Mouse (Mus musculus): ENCODE results near the gene 9230102O04Rik.

Gene 9230102O04Rik

GRCm38 (mm10) chr2:9888913-9889650, at the start of gene 9230102O04Rik:
9230102O04Rik (minus strand) TSS chr2:9889540.
- DNase-seq, result no peak

- DNase-seq, result no peak
These were observed 46.6 kb upstream of the 9230102O04Rik start for GRCm38 (mm10) chr2:9935965-9936364.

GRCm38 (mm10) chr2:9926905-9927283, 37.6 kb upstream of the 9230102O04Rik start:
- no peak for DNase-seq

DNA sequence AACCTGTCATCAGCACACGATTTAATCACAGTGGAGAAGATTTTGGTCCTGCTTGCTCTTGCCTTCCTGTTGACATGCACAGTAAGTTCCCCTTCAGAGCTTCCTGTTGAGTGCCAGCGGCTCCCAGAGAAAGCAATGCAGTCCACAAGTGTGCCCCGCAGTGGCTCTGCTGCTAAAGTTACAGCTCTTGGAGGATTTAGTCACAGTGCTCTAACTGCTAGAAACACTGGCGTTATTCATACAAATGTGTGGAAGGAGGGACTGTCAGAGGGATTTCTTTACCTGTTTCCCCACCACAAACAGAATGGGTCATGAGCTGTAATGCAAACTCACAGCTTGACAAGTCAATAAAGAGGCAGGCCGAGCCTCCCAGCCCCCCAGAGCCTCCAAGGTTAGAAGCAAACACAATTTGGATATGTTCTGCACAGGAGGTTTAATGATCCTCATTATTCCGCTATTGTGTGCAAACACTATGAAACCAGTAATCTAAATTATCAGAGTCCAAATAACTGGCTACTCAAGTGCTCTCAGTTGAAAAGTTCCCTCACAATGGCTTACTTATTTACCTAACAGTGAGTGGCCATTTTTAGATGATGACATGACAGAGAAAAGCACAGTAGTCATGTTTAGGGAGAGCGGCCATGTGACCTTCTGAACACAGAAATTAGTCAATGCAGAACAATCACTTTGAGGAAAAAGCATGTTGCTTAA, 37.0 kb upstream of the 9230102O04Rik start:
- no peak for DNase-seq

DNA sequence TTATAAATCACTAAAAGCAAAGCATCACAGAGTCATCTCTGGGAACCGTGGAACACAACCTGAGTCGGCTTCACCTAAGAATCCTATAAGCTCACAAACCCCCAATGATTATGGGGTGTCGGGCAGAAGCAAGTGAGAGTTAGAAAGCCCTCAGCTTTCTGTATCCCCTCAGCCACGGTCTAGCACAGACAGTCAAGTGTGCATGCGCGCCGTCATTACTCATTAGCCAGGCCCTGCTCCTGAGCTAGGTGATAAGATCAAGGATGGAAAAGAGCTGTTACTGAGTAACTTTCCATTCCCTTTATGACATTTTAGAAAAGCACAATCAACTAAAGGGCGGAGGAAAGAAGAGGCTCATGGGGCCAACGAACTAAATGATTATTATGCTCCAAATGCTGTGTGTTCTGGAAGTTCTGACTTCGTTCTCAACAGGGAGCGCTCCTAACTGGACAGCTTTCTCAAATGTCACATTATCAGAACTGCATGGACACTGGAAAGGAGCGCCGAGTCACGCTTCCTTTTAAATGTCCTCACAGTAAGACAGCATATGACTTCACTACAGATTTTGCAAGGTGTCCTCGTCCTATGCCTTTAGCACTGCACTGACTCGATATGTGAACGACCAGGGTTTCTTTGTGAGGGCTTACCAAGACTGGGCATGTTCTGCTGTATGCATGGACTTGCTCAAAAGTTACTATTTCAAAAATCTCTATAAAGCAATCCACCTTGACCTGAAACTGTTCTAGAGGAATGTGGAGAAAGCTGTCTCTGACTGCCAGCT, 29.5 kb upstream of the 9230102O04Rik start:
- DNase-seq, result no peak

GRCm38 (mm10) chr2:9917602-9918001, 28.3 kb upstream of the 9230102O04Rik start:
- DNase-seq, result no peak

DNA sequence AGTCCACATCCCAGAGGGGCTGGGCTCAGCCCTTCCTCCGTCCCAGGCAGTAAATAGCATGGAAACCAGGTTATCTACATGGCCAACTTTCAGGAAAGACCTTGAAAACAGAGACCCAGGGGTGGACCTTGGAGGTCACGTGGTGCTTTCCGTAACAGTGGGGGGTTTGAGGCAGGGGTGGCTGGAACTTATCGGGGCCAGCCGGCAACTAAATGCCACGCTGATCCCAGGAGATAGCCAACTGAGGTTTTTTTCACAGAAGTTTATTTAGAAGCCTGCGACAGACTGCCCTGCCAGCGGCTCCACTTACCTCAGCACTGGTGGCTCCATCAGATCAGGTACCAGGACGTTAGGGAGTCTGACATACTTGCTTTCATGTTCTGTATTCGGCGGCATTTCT, 16.7 kb upstream of the 9230102O04Rik start:
- no peak for DNase-seq

GRCm38 (mm10) chr2:9903854-9904560, 14.7 kb upstream of the 9230102O04Rik start:
- DNase-seq, result no peak

DNA sequence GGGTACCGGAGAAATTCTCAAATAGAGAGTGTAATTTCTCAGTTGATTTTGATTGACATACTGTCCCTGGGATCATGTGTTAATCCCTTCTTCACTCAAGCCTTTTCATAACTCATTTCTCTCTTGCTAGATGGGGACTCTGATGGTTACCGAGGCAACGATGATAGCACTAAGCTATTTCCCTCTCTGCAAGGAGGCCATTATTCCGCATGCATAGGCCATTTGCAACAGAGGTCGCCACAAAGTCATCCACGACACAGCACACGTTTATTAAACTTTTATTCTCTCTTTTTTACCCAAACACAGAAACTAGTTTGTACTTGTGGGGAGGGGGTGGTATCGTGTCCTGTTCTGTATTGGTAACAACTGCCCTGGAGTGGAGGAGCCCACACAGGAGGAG, 8.5 kb upstream of the 9230102O04Rik start:
- no peak for DNase-seq

GRCm38 (mm10) chr2:9896097-9896770, 6.9 kb upstream of the 9230102O04Rik start:
- DNase-seq, result no peak

DNA sequence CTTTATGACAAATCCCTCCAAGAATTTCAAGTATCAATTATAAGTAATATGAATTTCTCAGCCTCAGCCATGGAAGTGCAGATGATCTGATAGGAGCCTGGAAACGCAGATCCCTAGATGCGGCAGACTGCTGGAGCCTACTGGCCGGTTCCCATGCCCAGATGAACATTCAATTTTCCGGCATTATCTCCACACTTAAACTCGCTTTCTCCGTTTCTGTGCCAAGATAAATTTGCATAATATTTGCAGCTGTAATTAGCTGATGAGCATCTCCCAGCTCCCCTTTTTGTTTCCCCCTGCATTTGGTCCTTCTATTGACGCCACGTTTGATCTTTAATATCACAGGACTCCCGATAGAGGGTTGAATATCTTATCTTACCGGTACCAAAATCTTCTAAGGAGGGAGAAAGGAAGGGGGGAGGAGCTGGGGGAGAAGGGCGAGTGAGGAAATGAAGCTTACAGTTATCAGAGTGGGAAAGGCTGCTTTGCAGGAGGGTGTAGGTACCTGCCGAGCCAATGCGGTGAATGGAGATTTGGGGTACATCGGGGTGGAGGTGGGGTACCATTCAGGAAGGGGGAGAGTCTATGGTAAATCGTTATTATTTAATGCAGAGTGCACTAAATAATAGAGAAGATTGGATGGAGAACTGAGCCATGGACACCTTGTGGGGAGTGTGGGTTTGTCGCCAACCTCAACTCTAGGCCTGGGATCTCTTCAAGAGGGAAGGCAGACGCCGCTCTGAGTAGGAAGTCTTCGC, 5.7 kb upstream of the 9230102O04Rik start:
- no peak for DNase-seq

GRCm38 (mm10) chr2:9893272-9893953, 4.1 kb upstream of the 9230102O04Rik start:
- no peak for DNase-seq

- no peak for DNase-seq
These were observed 3.2 kb upstream of the 9230102O04Rik start for GRCm38 (mm10) chr2:9892541-9892940.

GRCm38 (mm10) chr2:9890906-9891305, 1.6 kb upstream of the 9230102O04Rik start:
- DNase-seq, result no peak

GRCm38 (mm10) chr2:9890251-9890650, 911 bp upstream of the 9230102O04Rik start:
- no peak for DNase-seq

- no peak for DNase-seq
These were observed 377 bp upstream of the 9230102O04Rik start, which contains the start of gene Gata3 for GRCm38 (mm10) chr2:9889651-9890183. Gata3 (minus strand) TSS chr2:9890034.

- DNase-seq, result no peak
These were observed 1.7 kb downstream of the 9230102O04Rik start for GRCm38 (mm10) chr2:9887636-9888035.

GRCm38 (mm10) chr2:9886921-9887610, 2.3 kb downstream of the 9230102O04Rik start:
- no peak for DNase-seq

- no peak for DNase-seq
These were observed 3.3 kb downstream of the 9230102O04Rik start for GRCm38 (mm10) chr2:9886031-9886430.

DNA sequence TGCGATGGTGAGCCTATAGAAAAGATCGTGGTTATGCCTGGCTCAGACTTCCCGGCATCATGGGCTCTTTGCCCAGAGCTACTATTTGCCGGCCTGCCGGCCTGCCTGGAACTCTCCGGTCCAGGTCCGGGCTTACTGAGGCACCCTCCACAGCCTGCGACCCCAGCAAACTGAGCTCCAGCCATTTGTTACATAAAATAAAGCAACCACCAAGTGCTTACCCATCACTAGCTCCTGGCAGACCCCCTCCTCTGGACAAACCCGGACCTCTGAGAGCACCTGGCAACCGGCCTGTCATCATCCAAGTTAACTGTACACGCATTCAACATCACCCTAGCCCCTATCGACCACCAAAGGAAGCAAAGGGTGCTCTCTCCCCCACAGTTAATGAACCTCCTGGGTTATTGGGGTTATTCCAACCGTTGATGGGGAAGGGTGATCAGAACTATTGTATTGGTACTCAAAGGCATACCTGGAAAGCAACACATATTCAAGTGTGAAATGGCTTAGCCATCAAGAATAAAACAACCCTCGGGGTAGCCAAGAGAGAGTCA, 4.0 kb downstream of the 9230102O04Rik start:
- no peak for DNase-seq
